19 mouse cellular contexts compared by ENCODE assay signal in genomic region chr7:112100887-112101286, GRCm38 (mm10). TPM values are rescaled to one million over a fixed set of nuclear protein-coding genes. Genes with fewer than 3 reads are reported as not detected.
DNase-seq lines count a peak whose midpoint lies in the region; ATAC-seq lines count a peak whose summit lies in the region.
"Had no signal": no experiment of that assay in that cellular context is flagged by ENCODE, and none has a peak within 500 bp of the region (broad histone marks: within the 10 kb centered on the region; RNA-seq: fewer than 3 reads in every experiment).

No protein-coding gene starts in this region.

- H3K27ac ChIP-seq in forebrain, embryonic 14.5 days (ENCODE audit: low read depth, low read length): 0 out of 2 replicates have a peak overlapping the region, but pooled peaks have one; percentile 9
- H3K27ac ChIP-seq in forebrain, embryonic 10.5 days: no peak overlapping the region
- H3K27ac ChIP-seq in intestine, embryonic 14.5 days (ENCODE audit: low read depth): no peak overlapping the region
- H3K27ac ChIP-seq in intestine, embryonic 16.5 days (ENCODE audit: low read length): no peak overlapping the region
- H3K27ac ChIP-seq: heart, embryonic 13.5 days; hindbrain, embryonic 15.5 days had no signal

- 79% methylated on average over 2 of the region's 2 CpGs for WGBS in forebrain, embryonic 14.5 days
- WGBS in forebrain, embryonic 10.5 days: 97% methylated on average over 2 of the region's 2 CpGs
- WGBS in intestine, embryonic 14.5 days: 95% methylated on average over 2 of the region's 2 CpGs
- 92% methylated on average over 2 of the region's 2 CpGs for WGBS in intestine, embryonic 16.5 days

- ATAC-seq in forebrain, embryonic 14.5 days: peak; percentile 55; the same call in 1 of the 2 replicates
- no peak for ATAC-seq in intestine, embryonic 14.5 days (replicated peaks; ENCODE audit: low FRiP score, low TSS enrichment, low read depth)
- ATAC-seq in intestine, embryonic 16.5 days: no peak
- no peak for ATAC-seq in erythroblast, adult 5-6 weeks (replicated peaks; ENCODE audit: low FRiP score, poor library complexity, severe bottlenecking)

- H3K9me3 ChIP-seq in forebrain, embryonic 14.5 days (replicated peaks; ENCODE audit: control insufficient read depth, low read length): no peaks in the 10 kb centered on the region
- H3K9me3 ChIP-seq in forebrain, embryonic 10.5 days: no peaks in the 10 kb centered on the region
- no peaks in the 10 kb centered on the region for H3K9me3 ChIP-seq in intestine, embryonic 14.5 days (ENCODE audit: control insufficient read depth, low read length)
- H3K9me3 ChIP-seq in intestine, embryonic 16.5 days (ENCODE audit: control insufficient read depth, low read length): no peaks in the 10 kb centered on the region
- H3K9me3 ChIP-seq: heart, embryonic 13.5 days; hindbrain, embryonic 15.5 days had no signal

- H3K27me3 ChIP-seq in forebrain, embryonic 14.5 days (replicated peaks; ENCODE audit: control insufficient read depth, insufficient read depth, low read length): no peaks in the 10 kb centered on the region
- no peaks in the 10 kb centered on the region for H3K27me3 ChIP-seq in forebrain, embryonic 10.5 days (ENCODE audit: poor library complexity, severe bottlenecking)
- no peaks in the 10 kb centered on the region for H3K27me3 ChIP-seq in intestine, embryonic 14.5 days (replicated peaks; ENCODE audit: control insufficient read depth, insufficient read depth, low read length)
- no peaks in the 10 kb centered on the region for H3K27me3 ChIP-seq in intestine, embryonic 16.5 days (replicated peaks; ENCODE audit: control insufficient read depth, insufficient read depth, low read length)
- H3K27me3 ChIP-seq: heart, embryonic 13.5 days; hindbrain, embryonic 15.5 days had no signal

- H3K36me3 ChIP-seq in forebrain, embryonic 14.5 days (ENCODE audit: control insufficient read depth, insufficient read depth, low read length): peaks cover 79% of the 10 kb centered on the region
- H3K36me3 ChIP-seq in forebrain, embryonic 10.5 days (replicated peaks): peaks cover 98% of the 10 kb centered on the region
- peaks cover 93% of the 10 kb centered on the region for H3K36me3 ChIP-seq in intestine, embryonic 14.5 days (ENCODE audit: control insufficient read depth, insufficient read depth, low read length)
- peaks cover 18% of the 10 kb centered on the region; the same call in 1 of the 2 replicates for H3K36me3 ChIP-seq in intestine, embryonic 16.5 days (ENCODE audit: control insufficient read depth, insufficient read depth, low read length)

- DNase-seq in forebrain, embryonic 14.5 days (ENCODE audit: low spot score): peak; percentile 40
- no peak for DNase-seq in forebrain, embryonic 10.5 days (ENCODE audit: extremely low spot score, low spot score)
- DNase-seq in intestine, embryonic 14.5 days (ENCODE audit: low spot score): peak; percentile 23
- peak; percentile 43 for DNase-seq in brain, adult 2 months (ENCODE audit: low read depth, low spot score)
- DNase-seq in brain, embryonic 18.5 days (ENCODE audit: low read depth, low spot score): peak; percentile 65
- no peak for DNase-seq in urinary bladder, postnatal 25 days (ENCODE audit: low spot score)
- DNase-seq: adrenal gland, adult 2 months; adrenal gland, postnatal 25 days; cerebellum, adult 11-12 months; cerebellum, adult 9-11 months; cerebellum, postnatal 36 days; gastrocnemius, postnatal 14 days; heart, postnatal 36 days; kidney, adult 11 months; kidney, adult 9 months had no signal

- no peak overlapping the region for H3K9ac ChIP-seq in forebrain, embryonic 14.5 days (ENCODE audit: low read length)
- no peak overlapping the region for H3K9ac ChIP-seq in intestine, embryonic 14.5 days (ENCODE audit: low read length)
- no peak overlapping the region for H3K9ac ChIP-seq in intestine, embryonic 16.5 days (ENCODE audit: low read depth, low read length)
- H3K9ac ChIP-seq: heart, embryonic 13.5 days; hindbrain, embryonic 15.5 days had no signal

- H3K4me1 ChIP-seq in forebrain, embryonic 14.5 days (ENCODE audit: control insufficient read depth, insufficient read depth, low read length): no peaks in the 10 kb centered on the region
- H3K4me1 ChIP-seq in forebrain, embryonic 10.5 days: no peaks in the 10 kb centered on the region
- H3K4me1 ChIP-seq in intestine, embryonic 14.5 days (replicated peaks; ENCODE audit: control insufficient read depth, insufficient read depth, low read length): no peaks in the 10 kb centered on the region
- no peaks in the 10 kb centered on the region for H3K4me1 ChIP-seq in intestine, embryonic 16.5 days (ENCODE audit: control insufficient read depth, insufficient read depth, low read length)
- H3K4me1 ChIP-seq: heart, embryonic 13.5 days; hindbrain, embryonic 15.5 days had no signal

- H3K4me3 ChIP-seq in forebrain, embryonic 14.5 days (ENCODE audit: low read depth, low read length): no peak overlapping the region
- H3K4me3 ChIP-seq in forebrain, embryonic 10.5 days: no peak overlapping the region
- no peak overlapping the region for H3K4me3 ChIP-seq in intestine, embryonic 14.5 days (ENCODE audit: low read depth, low read length)
- H3K4me3 ChIP-seq in intestine, embryonic 16.5 days (ENCODE audit: low read length): no peak overlapping the region
- H3K4me3 ChIP-seq: heart, embryonic 13.5 days; hindbrain, embryonic 15.5 days had no signal

- H3K4me2 ChIP-seq in forebrain, embryonic 14.5 days (ENCODE audit: low read length): no peak overlapping the region
- H3K4me2 ChIP-seq in intestine, embryonic 14.5 days (ENCODE audit: low read length): no peak overlapping the region
- no peak overlapping the region for H3K4me2 ChIP-seq in intestine, embryonic 16.5 days (ENCODE audit: low read depth, low read length)
- H3K4me2 ChIP-seq: heart, embryonic 13.5 days; hindbrain, embryonic 15.5 days had no signal

RNA-seq across cellular contexts. Expression of gene Dkk3, which starts 58.0 kb away (rescaled TPM):
- 22.9 and 24.7 TPM in 2 replicates for polyA plus RNA-seq in forebrain, embryonic 14.5 days (2014; fragmentation: Nextera tagmentation; extraction: Ambion mirVana)
- 14.3 and 15.0 TPM in 2 replicates for polyA plus RNA-seq in forebrain, embryonic 10.5 days (2016; fragmentation: Nextera tagmentation; extraction: Ambion mirVana)
- polyA plus RNA-seq in intestine, embryonic 14.5 days (2014; fragmentation: Nextera tagmentation; extraction: Ambion mirVana): 22.9 and 27.4 TPM in 2 replicates
- polyA plus RNA-seq in intestine, embryonic 16.5 days (2015; fragmentation: Nextera tagmentation; extraction: Ambion mirVana): 26.1 and 26.7 TPM in 2 replicates
- not detected in 2 replicates for total RNA-seq in erythroblast, adult 5-6 weeks (2015; ENCODE audit: low replicate concordance)
- not detected in 2 replicates for total RNA-seq in erythroblast, adult 5-6 weeks (2017; ENCODE audit: low replicate concordance)

Comparison
In these comparisons a context has a peak if more than half of its experiments do, and no peak if none do; other contexts are left out.
1. DNase-seq: peak in forebrain, embryonic 14.5 days (single experiment), intestine, embryonic 14.5 days (single experiment), brain, adult 2 months (single experiment) and brain, embryonic 18.5 days (single experiment); none in forebrain, embryonic 10.5 days (single experiment) and urinary bladder, postnatal 25 days (single experiment).